In genomic region chr10:59109015-59109414, GRCm38 (mm10) we compare ENCODE assay signal across 8 mouse cellular contexts.
DNase-seq lines count a peak whose midpoint lies in the region; ATAC-seq and TF ChIP-seq lines count a peak whose summit lies in the region.

No protein-coding gene starts in this region.

- no peaks in the 10 kb centered on the region; the same call in 1 of the 2 replicates for H3K27me3 ChIP-seq in heart, adult 2 months (ENCODE audit: control insufficient read depth, insufficient read depth, low read length)
- H3K27me3 ChIP-seq in heart, embryonic 10.5 days (ENCODE audit: insufficient read depth, poor library complexity, severe bottlenecking) = 0 out of 2 replicates have a peak, but pooled peaks cover 4% of the 10 kb centered on the region
- H3K27me3 ChIP-seq in forebrain, embryonic 15.5 days = no peaks in the 10 kb centered on the region
- H3K27me3 ChIP-seq in intestine, embryonic 16.5 days (replicated peaks; ENCODE audit: control insufficient read depth, insufficient read depth, low read length) = no peaks in the 10 kb centered on the region
- H3K27me3 ChIP-seq in splenic B cell, adult 2 months (ENCODE audit: control insufficient read depth, insufficient read depth, low read length, poor library complexity, severe bottlenecking) = no peaks in the 10 kb centered on the region

- peak; percentile 99 for TF ChIP-seq CTCF in heart, adult 2 months (IDR thresholded peaks at IDR 0.05)

- H3K4me2 ChIP-seq in forebrain, embryonic 15.5 days (replicated peaks) = no peak overlapping the region
- no peak overlapping the region for H3K4me2 ChIP-seq in intestine, embryonic 16.5 days (ENCODE audit: low read depth, low read length)

- peaks cover 1% of the 10 kb centered on the region; the same call in 1 of the 2 replicates for H3K4me1 ChIP-seq in heart, adult 2 months (ENCODE audit: control insufficient read depth, insufficient read depth, low read length)
- H3K4me1 ChIP-seq in heart, embryonic 10.5 days = peaks cover 6% of the 10 kb centered on the region; the same call in 1 of the 2 replicates
- peaks cover 10% of the 10 kb centered on the region; the same call in 1 of the 2 replicates for H3K4me1 ChIP-seq in forebrain, embryonic 15.5 days
- no peaks in the 10 kb centered on the region for H3K4me1 ChIP-seq in intestine, embryonic 16.5 days (ENCODE audit: control insufficient read depth, insufficient read depth, low read length)

- H3K9ac ChIP-seq in heart, adult 2 months (ENCODE audit: low read depth, low read length) = no peak overlapping the region
- no peak overlapping the region for H3K9ac ChIP-seq in forebrain, embryonic 15.5 days (replicated peaks)
- no peak overlapping the region for H3K9ac ChIP-seq in intestine, embryonic 16.5 days (ENCODE audit: low read depth, low read length)

- no peak for TF ChIP-seq POLR2A in heart, adult 2 months (IDR thresholded peaks at IDR 0.05; ENCODE audit: insufficient read depth, low read depth, low read length)

- DNase-seq in heart, adult 2 months = peak; percentile 48 to 69
- DNase-seq in heart, embryonic 10.5 days (ENCODE audit: low spot score) = no peak
- peak; percentile 36 for DNase-seq in c-Kit-negative CD71-positive TER-119-positive erythroid progenitor cells, embryonic 14.5 days (ENCODE audit: low read depth, low spot score)
- peak; percentile 79 for DNase-seq in left cerebral cortex, postnatal 4 days
- DNase-seq in monocyte, adult 2 months (ENCODE audit: low read depth in 1 of 2, low spot score in 2 of 2) = peak; percentile 30 to 51
- DNase-seq in splenic B cell, adult 2 months (ENCODE audit: low read depth, low spot score) = peak; percentile 66

- no peak overlapping the region for H3K4me3 ChIP-seq in heart, adult 2 months
- no peak overlapping the region for H3K4me3 ChIP-seq in heart, embryonic 10.5 days
- H3K4me3 ChIP-seq in forebrain, embryonic 15.5 days = no peak overlapping the region
- no peak overlapping the region for H3K4me3 ChIP-seq in intestine, embryonic 16.5 days (ENCODE audit: low read length)

- intact Hi-C loops in heart, adult 2 months (cut with DNase I) = loop anchor here (1.0 kb wide), 2 partner anchors 41 to 183 kb away; no protein-coding TSS in a partner anchor
- intact Hi-C loops in left cerebral cortex, postnatal 4 days (cut with DNase I) = loop anchor here (10.0 kb wide), 2 partner anchors 186 to 294 kb away; partner anchors contain the start of gene Sh3rf3

- 0 out of 2 replicates have a peak, but pooled peaks have one; percentile 67 for TF ChIP-seq EP300 in heart, adult 2 months (IDR thresholded peaks at IDR 0.05; ENCODE audit: insufficient read depth, low read depth, low read length)

- ATAC-seq in forebrain, embryonic 15.5 days (replicated peaks) = peak; percentile 26; the same call in 1 of the 2 replicates
- ATAC-seq in intestine, embryonic 16.5 days = peak; percentile 33; the same call in 1 of the 2 replicates

- no peaks in the 10 kb centered on the region for H3K9me3 ChIP-seq in heart, embryonic 10.5 days
- no peaks in the 10 kb centered on the region for H3K9me3 ChIP-seq in forebrain, embryonic 15.5 days
- H3K9me3 ChIP-seq in intestine, embryonic 16.5 days (ENCODE audit: control insufficient read depth, low read length) = no peaks in the 10 kb centered on the region

- H3K27ac ChIP-seq in heart, adult 2 months = no peak overlapping the region
- H3K27ac ChIP-seq in heart, embryonic 10.5 days = no peak overlapping the region
- no peak overlapping the region for H3K27ac ChIP-seq in forebrain, embryonic 15.5 days (replicated peaks)
- no peak overlapping the region for H3K27ac ChIP-seq in intestine, embryonic 16.5 days (ENCODE audit: low read length)

- 20% methylated on average over 2 of the region's 2 CpGs for WGBS in heart, adult 2 months
- 40% methylated on average over 2 of the region's 2 CpGs for WGBS in heart, embryonic 10.5 days
- WGBS in forebrain, embryonic 15.5 days = 47% methylated on average over 2 of the region's 2 CpGs
- WGBS in intestine, embryonic 16.5 days = 17% methylated on average over 2 of the region's 2 CpGs

- no peaks in the 10 kb centered on the region for H3K79me2 ChIP-seq in heart, adult 2 months (replicated peaks; ENCODE audit: control insufficient read depth, insufficient read depth, low read length)

- no peaks in the 10 kb centered on the region for H3K36me3 ChIP-seq in heart, adult 2 months (ENCODE audit: control insufficient read depth, insufficient read depth, low read length)
- H3K36me3 ChIP-seq in heart, embryonic 10.5 days = no peaks in the 10 kb centered on the region
- peaks cover 18% of the 10 kb centered on the region; the same call in 1 of the 2 replicates for H3K36me3 ChIP-seq in forebrain, embryonic 15.5 days
- no peaks in the 10 kb centered on the region for H3K36me3 ChIP-seq in intestine, embryonic 16.5 days (ENCODE audit: control insufficient read depth, insufficient read depth, low read length)
- no peaks in the 10 kb centered on the region for H3K36me3 ChIP-seq in splenic B cell, adult 2 months (ENCODE audit: control insufficient read depth, insufficient read depth, low read length, poor library complexity, severe bottlenecking)
